Mouse (Mus musculus): ENCODE data around the gene Dnah2. TPM values are rescaled to one million over a fixed set of nuclear protein-coding genes. Genes with fewer than 3 reads are reported as not detected.

Gene Dnah2
- polyA plus RNA-seq, 1 experiment from 2014 or later = 6.9 TPM

DNA sequence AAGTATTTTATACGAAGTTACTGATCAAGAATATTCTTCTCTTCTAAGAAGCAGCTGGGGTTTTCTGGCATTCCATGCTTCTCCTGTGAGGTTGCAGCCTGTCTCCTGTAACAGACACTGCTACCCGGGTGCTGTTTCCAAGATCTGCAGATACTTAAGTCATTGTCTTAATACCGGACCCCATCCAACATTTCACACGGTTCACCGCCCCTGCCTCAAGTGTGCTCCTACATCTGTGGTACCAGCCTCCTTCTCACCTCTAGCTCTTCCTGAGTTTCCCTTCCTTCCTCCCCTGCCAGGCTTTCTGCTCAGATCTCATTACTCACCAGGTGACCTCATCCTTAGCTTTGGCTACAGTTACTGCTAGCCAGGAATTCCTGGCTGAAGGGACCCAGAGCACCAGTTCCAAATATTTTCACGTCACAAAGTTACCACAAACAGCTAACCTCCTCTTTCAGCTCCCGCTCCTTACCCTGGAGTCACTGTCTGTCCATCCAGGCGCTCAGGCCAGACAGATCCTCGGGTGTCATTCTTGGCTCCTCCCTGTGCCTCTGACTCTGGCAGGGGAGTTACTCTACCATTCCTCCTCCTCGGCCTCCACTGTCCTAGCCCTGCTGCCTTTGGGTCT is 166.3 kb downstream of the Dnah2 start:
- Histone ChIP-seq H3K4me3 (ENCODE audit: low read depth, low read length) (no peak overlapping the region), H3K4me1 (ENCODE audit: control insufficient read depth, insufficient read depth, low read length) (no peaks in the 10 kb centered on the region), H3K27me3 (ENCODE audit: control insufficient read depth, insufficient read depth, low read length) (no peaks in the 10 kb centered on the region), H3K27ac (ENCODE audit: low read depth, low read length) (no peak overlapping the region), H3K9me3 (ENCODE audit: control insufficient read depth, low read length) (no peaks in the 10 kb centered on the region), H3K4me2 (ENCODE audit: low read depth, low read length) (no peak overlapping the region), H3K36me3 (ENCODE audit: control insufficient read depth, insufficient read depth, low read length) (no peaks in the 10 kb centered on the region), H3K9ac (replicated peaks; ENCODE audit: low read depth, low read length) (no peak overlapping the region)
- no peak for ATAC-seq (ENCODE audit: low read depth)
- WGBS = 69% methylated on average over 10 of the region's 10 CpGs

DNA sequence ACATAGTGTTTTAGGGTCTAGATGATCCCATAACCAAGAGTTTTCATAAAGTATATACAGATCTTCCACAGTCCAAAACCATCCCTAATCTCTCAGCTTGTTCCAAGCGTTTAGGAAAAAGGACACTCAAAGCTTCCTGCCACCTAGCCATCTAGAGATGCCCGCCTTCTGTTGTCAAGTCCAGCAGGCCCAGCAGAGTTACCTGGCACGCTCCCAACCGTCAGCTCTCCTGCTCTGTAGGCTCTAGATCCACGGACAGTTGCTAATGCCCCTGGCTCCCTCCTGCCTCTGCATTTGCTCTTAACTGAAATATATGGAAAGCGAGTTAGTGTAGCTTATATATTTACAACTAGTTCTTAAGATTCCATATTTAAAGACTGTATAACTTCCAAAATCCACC is 167.6 kb downstream of the Dnah2 start:
- ATAC-seq (ENCODE audit: low read depth) = no peak

DNA sequence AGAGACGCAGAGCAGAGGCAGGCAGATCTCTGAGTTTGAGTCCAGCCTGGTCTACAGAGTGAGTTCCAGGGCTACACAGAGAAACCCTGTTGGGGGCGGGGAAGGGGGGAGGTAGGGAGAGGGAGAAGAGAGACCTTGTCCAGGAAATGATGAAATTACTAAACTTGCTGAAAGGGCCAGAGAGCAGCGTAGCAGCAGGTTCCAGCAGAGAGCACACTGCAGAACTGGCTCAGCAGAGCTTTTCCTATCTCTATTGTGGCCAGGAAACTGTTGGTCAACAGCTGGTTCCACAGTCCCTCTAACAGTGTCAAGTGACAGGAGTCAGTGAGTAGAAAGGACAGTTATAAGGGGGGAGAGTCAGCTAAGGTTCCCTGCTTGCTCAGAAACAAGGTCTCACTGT is 169.3 kb downstream of the Dnah2 start:
- no peak for ATAC-seq (ENCODE audit: low read depth)
- 95% methylated on average over 3 of the region's 3 CpGs for WGBS
- H3K4me2 ChIP-seq (ENCODE audit: low read depth, low read length) = no peak overlapping the region
- H3K36me3 ChIP-seq (ENCODE audit: control insufficient read depth, insufficient read depth, low read length) = no peaks in the 10 kb centered on the region
- no peak overlapping the region for H3K4me3 ChIP-seq (ENCODE audit: low read depth, low read length)
- no peak overlapping the region for H3K9ac ChIP-seq (replicated peaks; ENCODE audit: low read depth, low read length)
- H3K9me3 ChIP-seq (ENCODE audit: control insufficient read depth, low read length) = no peaks in the 10 kb centered on the region
- no peaks in the 10 kb centered on the region for H3K4me1 ChIP-seq (ENCODE audit: control insufficient read depth, insufficient read depth, low read length)
- no peak overlapping the region for H3K27ac ChIP-seq (ENCODE audit: low read depth, low read length)
- no peaks in the 10 kb centered on the region for H3K27me3 ChIP-seq (ENCODE audit: control insufficient read depth, insufficient read depth, low read length)

More for the DNA sequence above, 167.6 kb downstream of the Dnah2 start:
- no peaks in the 10 kb centered on the region for H3K36me3 ChIP-seq (ENCODE audit: control insufficient read depth, insufficient read depth, low read length)
- WGBS = 93% methylated on average over 6 of the region's 6 CpGs
- no peaks in the 10 kb centered on the region for H3K27me3 ChIP-seq (ENCODE audit: control insufficient read depth, insufficient read depth, low read length)
- no peak overlapping the region for H3K4me3 ChIP-seq (ENCODE audit: low read depth, low read length)
- no peak overlapping the region for H3K9ac ChIP-seq (replicated peaks; ENCODE audit: low read depth, low read length)
- no peak overlapping the region for H3K4me2 ChIP-seq (ENCODE audit: low read depth, low read length)
- H3K9me3 ChIP-seq (ENCODE audit: control insufficient read depth, low read length) = no peaks in the 10 kb centered on the region
- H3K4me1 ChIP-seq (ENCODE audit: control insufficient read depth, insufficient read depth, low read length) = no peaks in the 10 kb centered on the region
- no peak overlapping the region for H3K27ac ChIP-seq (ENCODE audit: low read depth, low read length)

DNA sequence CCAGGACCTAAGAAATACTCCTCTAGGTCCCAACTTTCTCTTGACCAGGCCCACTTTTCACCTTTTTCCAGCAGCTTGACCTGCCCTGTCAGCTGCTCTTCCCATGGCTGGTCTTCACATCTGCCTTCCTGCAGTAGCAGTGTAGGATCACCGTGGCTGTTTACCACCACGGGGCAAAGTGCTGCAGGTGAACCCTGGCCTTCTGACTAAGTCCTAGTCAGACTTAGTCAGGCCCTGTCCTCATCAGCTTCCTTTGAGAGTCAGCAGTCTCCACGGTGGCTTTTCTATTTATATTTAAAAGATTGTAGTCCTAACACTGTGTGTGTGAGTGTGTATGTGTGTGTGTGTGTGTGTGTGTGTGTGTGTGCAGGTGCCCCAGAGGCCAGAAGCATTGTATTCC is 171.1 kb downstream of the Dnah2 start:
- 0 out of 2 replicates have a peak, but pooled peaks cover under 1% of the 10 kb centered on the region for H3K4me1 ChIP-seq (ENCODE audit: control insufficient read depth, insufficient read depth, low read length)
- 84% methylated on average over 3 of the region's 3 CpGs for WGBS
- ATAC-seq (ENCODE audit: low read depth) = no peak
- H3K27ac ChIP-seq (ENCODE audit: low read depth, low read length) = no peak overlapping the region
- H3K9ac ChIP-seq (replicated peaks; ENCODE audit: low read depth, low read length) = no peak overlapping the region
- no peak overlapping the region for H3K4me2 ChIP-seq (ENCODE audit: low read depth, low read length)
- H3K9me3 ChIP-seq (ENCODE audit: control insufficient read depth, low read length) = no peaks in the 10 kb centered on the region
- no peaks in the 10 kb centered on the region for H3K27me3 ChIP-seq (ENCODE audit: control insufficient read depth, insufficient read depth, low read length)
- H3K4me3 ChIP-seq (ENCODE audit: low read depth, low read length) = no peak overlapping the region
- 0 out of 2 replicates have a peak, but pooled peaks cover 3% of the 10 kb centered on the region for H3K36me3 ChIP-seq (ENCODE audit: control insufficient read depth, insufficient read depth, low read length)

DNA sequence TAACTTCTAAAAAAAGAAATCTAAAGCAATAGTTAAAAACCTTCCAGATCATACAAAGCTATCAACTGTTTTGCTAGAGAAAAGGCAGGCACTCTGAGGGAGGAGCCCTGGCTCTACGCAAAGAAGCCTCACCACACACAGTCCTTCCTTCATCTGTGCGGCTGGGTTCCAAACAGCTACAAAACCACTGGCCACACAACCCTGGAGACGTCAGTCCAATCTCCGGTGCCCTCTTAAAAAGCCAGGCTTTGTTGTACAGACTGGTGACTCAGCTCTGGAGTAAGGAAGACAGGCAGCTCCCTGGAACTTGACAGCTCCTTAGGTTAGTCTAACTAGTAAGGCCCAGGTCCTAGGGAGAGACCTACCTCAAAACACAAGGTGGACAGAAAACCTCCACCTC is 173.3 kb downstream of the Dnah2 start:
- Histone ChIP-seq H3K4me1 (ENCODE audit: control insufficient read depth, insufficient read depth, low read length) (peaks cover 19% of the 10 kb centered on the region), H3K36me3 (ENCODE audit: control insufficient read depth, insufficient read depth, low read length) (0 out of 2 replicates have a peak, but pooled peaks cover 3% of the 10 kb centered on the region), H3K4me3 (ENCODE audit: low read depth, low read length) (no peak overlapping the region), H3K27me3 (ENCODE audit: control insufficient read depth, insufficient read depth, low read length) (no peaks in the 10 kb centered on the region), H3K9me3 (ENCODE audit: control insufficient read depth, low read length) (no peaks in the 10 kb centered on the region), H3K9ac (replicated peaks; ENCODE audit: low read depth, low read length) (no peak overlapping the region), H3K27ac (ENCODE audit: low read depth, low read length) (no peak overlapping the region), H3K4me2 (ENCODE audit: low read depth, low read length) (no peak overlapping the region)
- ATAC-seq (ENCODE audit: low read depth) = no peak
- 79% methylated on average over 4 of the region's 4 CpGs for WGBS

DNA sequence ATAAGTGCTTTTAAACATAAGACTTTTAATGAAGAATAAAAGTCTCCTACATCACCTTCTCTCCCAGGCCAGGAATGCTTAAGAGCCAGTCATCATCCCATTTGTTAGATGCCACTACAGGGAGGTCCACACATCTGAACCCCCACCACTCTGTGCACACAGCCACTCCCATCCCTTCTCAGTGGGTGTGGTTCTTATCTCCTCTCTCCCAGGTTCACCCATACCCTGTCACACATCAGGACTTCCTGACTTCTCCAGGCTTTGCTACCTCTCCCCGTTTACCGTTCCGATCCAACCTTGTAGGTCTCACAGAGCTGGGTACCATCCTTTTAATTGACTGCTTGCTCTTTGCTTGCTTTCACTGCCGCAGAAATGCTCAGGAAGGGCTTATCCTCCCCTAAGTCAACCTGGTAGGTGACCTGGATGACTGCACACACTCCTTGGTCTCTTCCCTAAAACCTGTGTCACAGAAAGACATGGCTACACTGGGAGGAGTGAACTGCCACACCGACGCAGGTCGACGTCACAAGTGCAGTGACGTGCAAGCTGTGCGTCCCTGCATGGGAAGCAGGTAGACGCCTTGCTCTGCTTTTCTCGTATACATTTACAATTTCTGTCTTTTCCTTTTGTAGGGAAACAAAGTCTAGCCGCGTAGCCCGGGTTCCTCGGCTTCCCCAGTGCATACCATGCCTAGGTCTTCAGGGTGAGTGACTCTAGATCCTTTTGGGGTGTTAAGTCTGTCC is 175.5 kb downstream of the Dnah2 start:
- Histone ChIP-seq H3K27ac (ENCODE audit: low read depth, low read length) (no peak overlapping the region), H3K4me3 (ENCODE audit: low read depth, low read length) (no peak overlapping the region), H3K4me2 (ENCODE audit: low read depth, low read length) (no peak overlapping the region), H3K36me3 (ENCODE audit: control insufficient read depth, insufficient read depth, low read length) (0 out of 2 replicates have a peak, but pooled peaks cover 3% of the 10 kb centered on the region), H3K27me3 (ENCODE audit: control insufficient read depth, insufficient read depth, low read length) (no peaks in the 10 kb centered on the region), H3K9me3 (ENCODE audit: control insufficient read depth, low read length) (no peaks in the 10 kb centered on the region), H3K9ac (replicated peaks; ENCODE audit: low read depth, low read length) (0 out of 2 replicates have a peak overlapping the region, but pooled peaks have one; percentile 16), H3K4me1 (ENCODE audit: control insufficient read depth, insufficient read depth, low read length) (peaks cover 25% of the 10 kb centered on the region)
- no peak for ATAC-seq (ENCODE audit: low read depth)
- WGBS = 90% methylated on average over 16 of the region's 16 CpGs

DNA sequence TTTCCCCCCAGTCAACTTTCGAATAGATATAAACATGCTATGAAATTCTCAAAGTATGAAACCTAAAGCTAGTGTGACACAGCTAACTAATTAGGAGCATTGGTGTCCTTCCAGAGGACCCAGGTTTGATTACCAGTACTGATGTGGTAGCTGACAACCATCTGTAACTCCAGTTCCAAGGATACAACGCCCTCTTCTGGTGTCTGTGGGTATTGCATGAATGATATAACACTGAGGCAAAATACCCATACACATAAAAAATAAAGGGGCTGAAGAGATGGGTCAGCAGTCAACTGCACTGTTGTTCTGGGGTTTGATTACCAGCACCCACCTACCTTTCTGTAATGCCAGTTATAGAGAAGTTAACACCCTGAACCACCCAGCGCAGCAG is 176.1 kb downstream of the Dnah2 start:
- Histone ChIP-seq H3K4me1 (ENCODE audit: control insufficient read depth, insufficient read depth, low read length) (peaks cover 28% of the 10 kb centered on the region), H3K27me3 (ENCODE audit: control insufficient read depth, insufficient read depth, low read length) (no peaks in the 10 kb centered on the region), H3K4me2 (ENCODE audit: low read depth, low read length) (no peak overlapping the region), H3K4me3 (ENCODE audit: low read depth, low read length) (no peak overlapping the region), H3K27ac (ENCODE audit: low read depth, low read length) (no peak overlapping the region; the same call in 1 of the 2 replicates), H3K9ac (replicated peaks; ENCODE audit: low read depth, low read length) (no peak overlapping the region), H3K36me3 (ENCODE audit: control insufficient read depth, insufficient read depth, low read length) (0 out of 2 replicates have a peak, but pooled peaks cover 3% of the 10 kb centered on the region), H3K9me3 (ENCODE audit: control insufficient read depth, low read length) (no peaks in the 10 kb centered on the region)
- 68% methylated on average over 3 of the region's 3 CpGs for WGBS
- ATAC-seq (ENCODE audit: low read depth) = no peak

DNA sequence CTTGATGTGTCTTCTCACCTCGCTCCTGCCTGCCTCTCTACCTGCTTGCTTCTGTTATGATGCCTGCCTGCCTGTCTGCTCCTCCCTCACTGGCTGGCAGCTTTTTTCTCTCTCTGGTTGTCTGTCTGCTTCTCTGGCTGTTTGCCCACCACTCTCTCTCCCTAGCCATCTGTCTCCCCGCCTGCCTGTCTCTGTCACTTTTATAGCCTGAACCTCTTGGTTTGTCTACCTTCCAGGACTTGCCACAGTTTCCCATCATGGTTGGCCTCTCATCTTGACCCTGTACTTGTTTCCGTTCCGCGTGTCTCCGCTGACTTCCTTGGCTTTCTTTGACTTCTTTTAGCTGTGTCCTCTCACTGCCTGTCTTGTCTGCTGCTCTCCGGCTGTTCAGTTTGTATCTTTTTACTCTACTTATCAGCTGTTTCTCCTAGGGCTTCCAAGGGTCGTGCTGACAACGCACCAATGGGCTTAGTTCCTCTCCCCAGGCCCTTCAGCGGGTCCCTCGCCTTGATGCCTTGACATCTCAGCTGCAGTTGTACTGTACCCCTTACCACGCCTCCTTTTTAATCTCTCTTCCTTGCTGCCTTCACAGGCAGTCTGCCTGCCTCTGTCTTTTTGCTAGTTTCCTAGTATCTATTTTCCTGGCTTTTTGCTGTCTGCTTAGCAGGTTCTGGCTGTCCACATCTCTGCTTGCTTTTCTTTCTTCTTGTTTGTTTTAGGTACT is 176.7 kb downstream of the Dnah2 start:
- WGBS = 24% methylated on average over 12 of the region's 12 CpGs
- no peak for ATAC-seq (ENCODE audit: low read depth)

More for the DNA sequence above, 176.7 kb downstream of the Dnah2 start:
- Histone ChIP-seq H3K36me3 (ENCODE audit: control insufficient read depth, insufficient read depth, low read length) (0 out of 2 replicates have a peak, but pooled peaks cover 3% of the 10 kb centered on the region), H3K27ac (ENCODE audit: low read depth, low read length) (peak overlapping the region; percentile 64), H3K4me3 (ENCODE audit: low read depth, low read length) (no peak overlapping the region), H3K9ac (replicated peaks; ENCODE audit: low read depth, low read length) (no peak overlapping the region), H3K4me1 (ENCODE audit: control insufficient read depth, insufficient read depth, low read length) (peaks cover 34% of the 10 kb centered on the region), H3K9me3 (ENCODE audit: control insufficient read depth, low read length) (no peaks in the 10 kb centered on the region), H3K4me2 (ENCODE audit: low read depth, low read length) (peak overlapping the region; percentile 34; the same call in 1 of the 2 replicates), H3K27me3 (ENCODE audit: control insufficient read depth, insufficient read depth, low read length) (no peaks in the 10 kb centered on the region)
